Mouse (Mus musculus): ENCODE results near the gene Nudt12.
A peak's percentile ranks its signal among the peaks of the same experiment; 100 is the strongest.

Nudt12 gene

DNA sequence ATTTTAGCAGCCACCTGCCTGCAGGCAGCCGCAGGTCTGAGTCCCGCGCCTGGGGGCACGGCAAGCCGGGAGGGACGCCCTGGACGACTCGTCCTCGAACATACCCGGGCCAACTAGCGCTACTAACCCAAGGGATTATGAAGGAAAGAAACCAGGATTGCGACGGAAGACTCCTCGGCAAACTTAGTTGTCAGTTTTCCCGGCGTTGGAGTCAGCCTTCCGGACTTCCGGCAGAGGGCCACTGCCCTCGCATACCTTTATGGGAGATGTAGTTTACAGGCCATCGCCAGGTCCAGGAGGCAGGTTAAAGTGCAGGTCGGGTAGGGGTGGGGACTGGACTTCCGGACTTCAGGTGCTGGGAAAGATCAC is at the start of gene Nudt12:
Gene Nudt12, minus strand, starts transcription at position 282 of the 369 bp plus-strand sequence.
- peak; percentile 61 for DNase-seq (ENCODE audit: low spot score)

DNA sequence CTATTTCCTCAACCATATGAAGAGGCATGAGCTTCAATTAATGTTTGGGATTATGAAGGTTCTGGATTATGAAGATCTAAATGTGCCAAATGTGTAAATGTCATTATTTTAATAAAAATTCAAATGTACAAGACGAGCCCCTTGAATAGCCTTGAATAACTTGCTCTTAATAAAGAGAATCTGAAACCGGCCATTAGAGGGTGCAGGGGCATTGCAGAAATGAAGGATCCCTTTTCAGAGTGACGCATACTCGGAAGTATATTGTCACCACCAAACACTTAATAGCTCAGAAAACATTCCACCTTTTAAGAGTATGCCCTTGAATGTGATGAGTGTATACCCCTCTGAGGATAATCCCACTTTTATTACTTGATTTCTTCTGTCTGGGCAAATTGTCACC is 40.1 kb upstream of the Nudt12 start:
- no peak for DNase-seq (ENCODE audit: low spot score)

DNA sequence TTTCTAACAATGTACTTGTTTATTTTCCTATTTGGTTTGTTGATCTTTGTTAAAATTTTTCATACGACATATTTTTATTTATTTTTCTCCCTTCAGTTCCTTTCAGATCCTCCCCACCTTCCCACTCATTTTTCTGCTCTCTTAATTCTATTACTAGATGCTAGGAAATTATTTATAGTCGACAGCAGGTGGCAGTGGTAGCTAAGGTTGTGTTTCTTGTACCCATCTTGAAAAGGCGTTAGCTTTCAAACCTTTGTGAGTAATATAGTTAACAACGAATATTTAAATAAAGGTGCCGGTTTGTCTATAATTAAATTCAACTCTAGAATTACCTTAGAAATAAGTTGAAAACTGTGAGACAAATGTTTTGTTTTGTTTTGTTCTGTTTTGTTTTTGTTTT is 26.6 kb upstream of the Nudt12 start:
- DNase-seq (ENCODE audit: low spot score), result no peak

DNA sequence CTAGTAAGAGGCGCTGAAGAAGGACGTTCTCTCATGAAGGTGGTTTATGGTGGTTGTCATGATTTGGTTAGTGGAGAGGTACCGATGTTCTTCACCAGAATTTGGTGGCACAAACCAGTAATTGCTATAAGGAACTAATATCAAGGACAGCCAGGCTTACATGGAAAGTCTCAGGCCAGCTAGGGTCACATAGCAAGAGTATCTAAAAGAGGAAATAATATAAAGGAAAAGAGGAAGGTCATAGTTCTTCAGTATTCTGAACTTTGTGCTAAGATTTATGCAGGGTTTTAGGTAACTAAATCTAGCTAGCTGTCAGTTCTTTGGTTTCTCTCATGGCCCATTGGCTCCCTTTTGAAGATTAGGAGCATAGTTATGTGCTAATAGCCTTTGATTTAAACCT is 20.3 kb upstream of the Nudt12 start:
- no peak for DNase-seq (ENCODE audit: low spot score)

DNA sequence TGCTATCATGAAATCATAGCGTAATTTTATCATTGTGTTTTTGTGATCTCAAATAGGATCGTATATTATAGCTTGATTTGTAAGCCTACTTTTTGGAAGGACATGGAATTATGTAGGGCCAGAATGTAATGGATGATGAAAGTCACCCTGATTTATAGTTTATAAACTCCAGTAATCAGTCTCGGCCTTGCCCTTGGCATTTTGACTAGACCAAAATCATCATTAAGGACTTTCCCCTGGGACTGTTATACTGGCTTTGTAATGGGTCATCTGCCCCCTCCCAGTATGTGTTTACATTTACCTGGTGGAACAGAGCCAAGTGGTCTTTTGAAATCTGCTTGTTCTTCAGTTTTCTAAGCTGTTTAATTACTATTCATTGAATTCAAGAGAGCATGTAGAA is 13.2 kb upstream of the Nudt12 start:
- no peak for DNase-seq (ENCODE audit: low spot score)

DNA sequence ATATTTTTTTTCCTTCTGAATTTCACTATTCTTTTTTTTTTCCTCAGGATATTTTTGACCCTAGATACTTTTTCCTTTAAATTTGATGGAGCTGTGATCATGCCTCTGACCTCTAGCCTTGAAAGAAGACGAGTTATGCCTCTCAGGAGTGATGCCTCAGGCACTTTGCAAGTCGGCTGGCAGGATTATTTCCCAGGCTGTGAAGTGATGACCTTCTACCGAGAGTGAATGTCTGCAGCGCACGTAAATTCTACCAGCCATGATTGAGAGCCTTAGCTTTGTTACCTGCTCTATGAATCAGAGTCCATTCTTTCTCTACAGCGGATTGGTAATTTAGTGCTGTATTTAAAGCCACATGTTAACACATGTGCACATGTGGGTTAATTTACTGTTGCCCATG is 11.3 kb upstream of the Nudt12 start:
- no peak for DNase-seq (ENCODE audit: low spot score)

DNA sequence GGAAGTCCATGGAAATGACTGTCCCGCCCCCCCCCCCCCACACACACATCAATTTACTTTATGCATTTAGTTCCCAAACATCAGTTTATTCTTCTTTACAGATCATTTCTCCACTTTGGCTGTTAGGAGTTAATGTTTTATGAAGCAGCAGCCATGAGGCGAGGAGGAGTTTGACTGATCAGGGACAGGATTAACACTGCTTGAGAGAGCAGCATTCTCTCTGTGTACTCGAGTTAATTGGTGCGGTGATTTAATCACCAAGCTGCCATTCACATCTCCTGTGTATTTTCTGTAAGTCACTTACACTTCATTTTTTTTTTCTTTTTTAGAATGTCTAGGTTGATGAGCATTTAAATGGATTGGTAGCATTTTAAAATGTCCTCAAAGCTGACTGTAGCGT is 10.8 kb upstream of the Nudt12 start:
- DNase-seq (ENCODE audit: low spot score), result no peak

DNA sequence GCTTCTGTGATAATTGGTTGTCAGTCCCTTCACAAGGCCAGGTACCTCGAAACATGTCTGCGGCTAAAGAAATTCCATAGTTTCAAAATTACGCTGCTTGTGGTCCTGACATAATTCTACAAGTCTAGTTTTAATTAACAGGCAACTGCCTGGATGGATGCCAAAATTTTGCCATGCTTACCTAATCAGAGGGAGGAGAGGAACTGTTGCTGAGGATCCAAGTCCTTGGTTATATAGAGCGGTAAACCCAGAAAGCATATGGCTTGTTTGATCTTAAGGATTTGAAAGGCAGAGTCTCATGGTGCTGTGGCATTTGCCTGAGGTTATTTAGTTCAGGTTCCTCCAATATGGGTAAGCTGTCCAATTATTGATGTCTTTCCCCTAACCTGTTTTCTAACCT is 5.5 kb upstream of the Nudt12 start:
- DNase-seq (ENCODE audit: low spot score), result no peak

DNA sequence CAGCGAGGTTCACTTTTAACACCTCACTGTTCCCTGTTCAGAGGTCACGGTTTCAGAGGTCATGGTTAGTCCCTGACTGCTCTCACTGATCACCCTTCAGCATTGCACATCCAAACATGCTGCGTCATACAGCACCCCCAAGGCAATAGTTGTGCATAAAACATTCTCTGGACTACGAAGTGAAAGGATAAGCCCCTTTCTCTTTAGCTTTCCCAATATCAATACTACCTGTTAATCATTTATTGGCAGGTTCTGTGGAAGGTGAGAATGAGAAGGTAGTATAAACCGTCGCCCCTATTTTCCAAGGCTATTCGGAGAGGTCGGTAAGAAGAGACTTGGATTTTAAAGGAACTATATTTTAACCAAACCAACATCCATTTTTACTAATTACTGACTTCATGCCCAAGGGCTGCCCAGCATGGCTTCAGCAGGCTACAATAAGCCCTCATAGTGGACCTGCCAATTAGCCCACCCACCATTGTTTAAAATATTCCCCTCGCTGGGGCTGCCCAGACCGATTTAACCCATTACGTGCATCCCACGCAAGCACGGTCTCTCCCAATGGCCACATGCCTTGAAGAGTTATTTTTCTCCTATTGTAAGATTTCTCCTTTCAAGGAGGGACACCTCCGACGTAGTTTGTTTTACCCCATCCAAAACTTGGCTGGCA is 616 bp downstream of the Nudt12 start:
- no peak for DNase-seq (ENCODE audit: low spot score)

DNA sequence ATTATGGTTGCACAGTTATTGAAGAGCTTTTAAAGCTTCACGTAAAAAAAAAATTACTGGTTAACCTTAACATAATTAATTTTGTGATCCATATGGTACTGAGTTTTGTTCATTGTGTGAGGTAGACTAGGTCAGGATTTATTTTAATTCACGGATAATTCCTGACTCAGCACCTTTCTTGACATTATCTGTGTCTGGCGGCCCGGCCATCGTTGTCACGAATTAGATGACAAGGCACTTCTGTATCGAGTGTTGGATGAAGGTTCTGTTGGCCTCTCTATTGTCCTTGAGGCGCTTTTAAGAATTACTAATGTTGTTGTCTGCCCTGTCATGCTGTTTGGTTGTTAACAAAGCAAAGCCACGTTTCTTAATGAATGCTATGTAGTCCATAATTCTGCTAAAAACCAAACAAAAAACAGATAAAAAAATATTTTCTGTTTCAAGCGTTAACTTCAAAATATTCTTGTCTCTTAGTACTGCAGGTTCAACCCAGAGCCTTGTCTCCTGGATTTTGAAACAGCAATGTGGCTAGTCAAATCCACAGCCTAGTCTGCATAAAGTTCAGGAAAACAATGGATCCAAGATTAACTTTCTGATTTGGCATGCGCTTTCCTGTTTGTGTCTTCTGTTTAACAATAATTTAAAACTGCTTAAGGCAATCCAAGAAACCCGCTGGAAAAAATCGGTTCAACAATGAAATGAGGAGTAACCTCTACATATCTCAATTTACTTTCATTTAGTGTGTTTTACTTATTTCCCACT is 1.4 kb downstream of the Nudt12 start:
- DNase-seq (ENCODE audit: low spot score), result no peak

DNA sequence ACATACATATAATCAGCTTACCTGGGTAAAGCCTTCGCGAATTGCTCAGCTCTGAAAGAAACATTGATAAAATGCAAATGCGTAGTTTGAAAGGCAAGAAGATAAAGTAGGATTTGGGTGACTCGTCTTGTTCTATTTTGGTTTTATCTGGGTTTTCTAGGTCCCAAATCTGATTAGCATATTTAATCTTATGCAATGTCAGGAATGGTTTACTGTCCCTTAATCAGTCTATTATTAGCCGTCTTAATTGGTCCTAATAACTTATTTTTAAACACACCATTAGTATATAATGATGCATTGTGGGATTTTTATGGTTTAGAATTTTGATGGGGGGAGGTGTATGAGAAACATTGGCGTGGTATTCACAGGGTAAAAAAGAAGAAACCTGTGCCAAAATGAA is 21.9 kb downstream of the Nudt12 start, which contains the start of gene Pdzph1:
Gene Pdzph1, minus strand, starts transcription at position 101 of the 400 bp plus-strand sequence.
- no peak for DNase-seq (ENCODE audit: low spot score)

DNA sequence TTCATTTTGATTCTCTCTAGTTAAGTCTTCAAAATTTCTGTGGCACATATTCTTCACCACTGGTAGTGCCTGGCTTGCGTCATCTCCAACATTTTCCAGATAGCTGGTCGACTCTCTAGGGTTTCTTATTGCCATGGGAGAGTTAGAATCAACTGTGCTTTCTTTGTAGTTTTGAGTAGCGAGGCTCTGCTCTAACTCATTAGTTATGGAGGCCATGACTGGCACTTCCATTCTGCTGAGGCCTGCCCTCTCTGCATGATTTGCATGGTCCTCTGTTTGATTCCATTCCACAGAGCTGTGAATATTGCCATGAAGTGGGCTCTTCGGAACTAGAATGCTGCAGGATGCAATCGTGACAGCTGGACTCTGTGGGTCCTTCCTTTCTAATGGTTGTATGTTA is 39.9 kb downstream of the Nudt12 start:
- no peak for DNase-seq (ENCODE audit: low spot score)

DNA sequence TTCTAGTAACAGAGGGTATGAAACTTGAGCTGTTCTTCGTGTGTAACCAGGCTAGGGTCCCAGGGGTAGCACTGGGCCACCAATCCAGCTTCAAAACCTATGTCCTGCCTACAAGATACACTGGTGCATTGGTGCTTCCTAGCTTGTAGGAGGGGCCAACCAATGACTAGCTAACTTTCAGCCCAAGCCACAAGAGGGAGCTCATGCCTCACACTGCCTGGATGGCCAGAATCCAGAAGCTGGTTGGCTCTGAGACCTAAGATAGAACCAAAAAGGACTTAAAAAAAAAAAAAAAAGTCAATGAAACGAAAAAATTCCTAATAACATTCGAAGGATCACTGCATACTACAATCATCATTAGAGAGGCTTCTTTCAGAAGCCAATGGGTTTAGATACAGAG is 53.3 kb downstream of the Nudt12 start:
- DNase-seq (ENCODE audit: low spot score), result peak; percentile 25

DNA sequence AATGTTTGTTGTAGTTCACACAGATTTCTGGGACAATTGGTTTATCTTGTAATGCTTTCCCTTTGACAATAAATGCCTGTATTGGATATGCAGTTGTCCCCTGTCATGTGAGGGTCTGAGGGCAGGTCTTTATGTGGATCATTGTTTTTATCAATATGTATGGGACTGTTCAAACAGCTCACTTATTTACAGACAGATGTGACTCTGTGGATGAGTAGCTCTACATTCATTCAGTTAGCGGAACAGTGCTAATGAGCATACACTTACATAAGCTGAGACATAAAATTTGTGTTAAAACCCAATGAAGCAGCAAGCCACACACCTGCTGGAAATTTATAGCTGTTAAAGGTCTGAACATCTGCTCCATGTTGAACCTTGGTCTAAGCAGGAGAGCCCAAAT is 56.1 kb downstream of the Nudt12 start:
- DNase-seq (ENCODE audit: low spot score), result no peak
